Mouse (Mus musculus) kidney, adult 9 months (tissue): ENCODE results near the gene Gtf3c5.

Source experiments
- DNase-seq: peaks from one replicate; pipeline ENCODE4 v3.0.0; 2022

Gtf3c5 gene

GRCm38 (mm10) chr2:28533901-28534435, 49.6 kb downstream of the Gtf3c5 start:
- no peak for DNase-seq

GRCm38 (mm10) chr2:28532938-28533771, 50.4 kb downstream of the Gtf3c5 start:
- peak; percentile 89 for DNase-seq

GRCm38 (mm10) chr2:28530311-28530710, 53.2 kb downstream of the Gtf3c5 start:
- no peak for DNase-seq

GRCm38 (mm10) chr2:28529856-28530255, 53.7 kb downstream of the Gtf3c5 start:
- no peak for DNase-seq

GRCm38 (mm10) chr2:28528354-28528730, 55.2 kb downstream of the Gtf3c5 start:
- no peak for DNase-seq

GRCm38 (mm10) chr2:28527436-28528353, 55.9 kb downstream of the Gtf3c5 start:
- no peak for DNase-seq

GRCm38 (mm10) chr2:28525943-28526876, 57.3 kb downstream of the Gtf3c5 start:
- no peak for DNase-seq

- DNase-seq: peak; percentile 69
These were observed 58.2 kb downstream of the Gtf3c5 start for GRCm38 (mm10) chr2:28525219-28525942.

- no peak for DNase-seq
These were observed 59.1 kb downstream of the Gtf3c5 start for GRCm38 (mm10) chr2:28524406-28524805.

GRCm38 (mm10) chr2:28523643-28524117, 59.9 kb downstream of the Gtf3c5 start:
- peak; percentile 95 for DNase-seq

- peak; percentile 74 for DNase-seq
These were observed 61.4 kb downstream of the Gtf3c5 start for GRCm38 (mm10) chr2:28522166-28522565.

GRCm38 (mm10) chr2:28521571-28522151, 61.9 kb downstream of the Gtf3c5 start:
- DNase-seq: no peak

GRCm38 (mm10) chr2:28520581-28520980, 63.0 kb downstream of the Gtf3c5 start:
- DNase-seq: no peak

GRCm38 (mm10) chr2:28518231-28518630, 65.3 kb downstream of the Gtf3c5 start:
- no peak for DNase-seq

- peak; percentile 91 for DNase-seq
These were observed 66.2 kb downstream of the Gtf3c5 start for GRCm38 (mm10) chr2:28517206-28517909.
